11 mouse cellular contexts compared by ENCODE assay signal in genomic region chr9:114547643-114548077, GRCm38 (mm10). TPM values are rescaled to one million over a fixed set of nuclear protein-coding genes. Genes with fewer than 3 reads are reported as not detected.
DNase-seq lines count a peak whose midpoint lies in the region; ATAC-seq lines count a peak whose summit lies in the region.
"Had no signal": no experiment of that assay in that cellular context is flagged by ENCODE, and none has a peak within 500 bp of the region (broad histone marks: within the 10 kb centered on the region; RNA-seq: fewer than 3 reads in every experiment).

No protein-coding gene starts in this region.

- ATAC-seq in hindbrain, embryonic 12.5 days (ENCODE audit: low FRiP score) = 0 out of 2 replicates have a peak, but pooled peaks have one; percentile 20
- no peak for ATAC-seq in hindbrain, embryonic 14.5 days (ENCODE audit: low FRiP score)
- peak; percentile 65 for ATAC-seq in kidney, embryonic 15.5 days (replicated peaks; ENCODE audit: low FRiP score)
- peak; percentile 59 for ATAC-seq in liver, embryonic 15.5 days (ENCODE audit: insufficient read depth)
- ATAC-seq in neural tube, embryonic 15.5 days (ENCODE audit: low FRiP score) = no peak
- no peak for ATAC-seq in heart, embryonic 12.5 days (ENCODE audit: insufficient number of reproducible peaks, low FRiP score)

- no peak overlapping the region for H3K9ac ChIP-seq in hindbrain, embryonic 12.5 days
- H3K9ac ChIP-seq in hindbrain, embryonic 14.5 days = no peak overlapping the region
- H3K9ac ChIP-seq in kidney, embryonic 15.5 days = no peak overlapping the region
- no peak overlapping the region for H3K9ac ChIP-seq in liver, embryonic 15.5 days
- H3K9ac ChIP-seq in neural tube, embryonic 15.5 days (replicated peaks) = no peak overlapping the region
- H3K9ac ChIP-seq in heart, embryonic 12.5 days = no peak overlapping the region
- H3K9ac ChIP-seq: embryonic facial prominence, embryonic 12.5 days had no signal

- H3K27ac ChIP-seq in hindbrain, embryonic 12.5 days = no peak overlapping the region
- no peak overlapping the region for H3K27ac ChIP-seq in hindbrain, embryonic 14.5 days
- H3K27ac ChIP-seq in kidney, embryonic 15.5 days = peak overlapping the region; percentile 81
- peak overlapping the region; percentile 67 for H3K27ac ChIP-seq in liver, embryonic 15.5 days (replicated peaks)
- H3K27ac ChIP-seq in neural tube, embryonic 15.5 days (replicated peaks) = no peak overlapping the region
- no peak overlapping the region for H3K27ac ChIP-seq in heart, embryonic 12.5 days (ENCODE audit: poor library complexity, severe bottlenecking)
- H3K27ac ChIP-seq: embryonic facial prominence, embryonic 12.5 days had no signal

- H3K4me3 ChIP-seq in hindbrain, embryonic 12.5 days = no peak overlapping the region
- no peak overlapping the region for H3K4me3 ChIP-seq in hindbrain, embryonic 14.5 days (replicated peaks; ENCODE audit: low read length)
- H3K4me3 ChIP-seq in kidney, embryonic 15.5 days (replicated peaks) = no peak overlapping the region
- H3K4me3 ChIP-seq in liver, embryonic 15.5 days (replicated peaks) = no peak overlapping the region
- no peak overlapping the region for H3K4me3 ChIP-seq in neural tube, embryonic 15.5 days (replicated peaks)
- H3K4me3 ChIP-seq in heart, embryonic 12.5 days = no peak overlapping the region
- H3K4me3 ChIP-seq: embryonic facial prominence, embryonic 12.5 days had no signal

- H3K4me1 ChIP-seq in hindbrain, embryonic 12.5 days = peaks cover 47% of the 10 kb centered on the region
- peaks cover 6% of the 10 kb centered on the region for H3K4me1 ChIP-seq in hindbrain, embryonic 14.5 days (replicated peaks; ENCODE audit: control insufficient read depth, insufficient read depth, low read length)
- H3K4me1 ChIP-seq in kidney, embryonic 15.5 days = peaks cover 75% of the 10 kb centered on the region
- peaks cover 52% of the 10 kb centered on the region for H3K4me1 ChIP-seq in liver, embryonic 15.5 days (replicated peaks)
- peaks cover 22% of the 10 kb centered on the region for H3K4me1 ChIP-seq in neural tube, embryonic 15.5 days
- peaks cover 52% of the 10 kb centered on the region for H3K4me1 ChIP-seq in heart, embryonic 12.5 days (replicated peaks)

- no peaks in the 10 kb centered on the region for H3K27me3 ChIP-seq in hindbrain, embryonic 12.5 days
- H3K27me3 ChIP-seq in hindbrain, embryonic 14.5 days (ENCODE audit: control insufficient read depth, insufficient read depth, low read length) = no peaks in the 10 kb centered on the region
- no peaks in the 10 kb centered on the region for H3K27me3 ChIP-seq in kidney, embryonic 15.5 days
- H3K27me3 ChIP-seq in liver, embryonic 15.5 days = no peaks in the 10 kb centered on the region
- H3K27me3 ChIP-seq in neural tube, embryonic 15.5 days (replicated peaks) = 0 out of 2 replicates have a peak, but pooled peaks cover 5% of the 10 kb centered on the region
- no peaks in the 10 kb centered on the region for H3K27me3 ChIP-seq in heart, embryonic 12.5 days (replicated peaks)
- H3K27me3 ChIP-seq: CH12.LX; embryonic facial prominence, embryonic 12.5 days had no signal

- no peaks in the 10 kb centered on the region for H3K9me3 ChIP-seq in hindbrain, embryonic 12.5 days (replicated peaks)
- no peaks in the 10 kb centered on the region for H3K9me3 ChIP-seq in hindbrain, embryonic 14.5 days (ENCODE audit: control insufficient read depth, low read length)
- H3K9me3 ChIP-seq in kidney, embryonic 15.5 days (replicated peaks) = no peaks in the 10 kb centered on the region
- no peaks in the 10 kb centered on the region for H3K9me3 ChIP-seq in liver, embryonic 15.5 days (replicated peaks)
- H3K9me3 ChIP-seq in neural tube, embryonic 15.5 days (replicated peaks) = no peaks in the 10 kb centered on the region
- no peaks in the 10 kb centered on the region for H3K9me3 ChIP-seq in heart, embryonic 12.5 days (replicated peaks)
- H3K9me3 ChIP-seq: embryonic facial prominence, embryonic 12.5 days had no signal

- DNase-seq in hindbrain, embryonic 14.5 days (ENCODE audit: low spot score) = no peak
- DNase-seq in R1 (ENCODE audit: low read depth, low spot score) = peak; percentile 72
- DNase-seq in gastrocnemius, postnatal 14 days = no peak

- no peaks in the 10 kb centered on the region for H3K36me3 ChIP-seq in hindbrain, embryonic 12.5 days
- no peaks in the 10 kb centered on the region for H3K36me3 ChIP-seq in hindbrain, embryonic 14.5 days (replicated peaks; ENCODE audit: control insufficient read depth, insufficient read depth)
- no peaks in the 10 kb centered on the region for H3K36me3 ChIP-seq in kidney, embryonic 15.5 days
- H3K36me3 ChIP-seq in liver, embryonic 15.5 days (replicated peaks) = no peaks in the 10 kb centered on the region
- H3K36me3 ChIP-seq in neural tube, embryonic 15.5 days = no peaks in the 10 kb centered on the region
- H3K36me3 ChIP-seq in heart, embryonic 12.5 days = no peaks in the 10 kb centered on the region
- H3K36me3 ChIP-seq: embryonic facial prominence, embryonic 12.5 days had no signal

- H3K4me2 ChIP-seq in hindbrain, embryonic 12.5 days (replicated peaks) = no peak overlapping the region
- H3K4me2 ChIP-seq in hindbrain, embryonic 14.5 days (replicated peaks) = no peak overlapping the region
- H3K4me2 ChIP-seq in kidney, embryonic 15.5 days = peak overlapping the region; percentile 22; the same call in 1 of the 2 replicates
- H3K4me2 ChIP-seq in liver, embryonic 15.5 days = no peak overlapping the region
- H3K4me2 ChIP-seq in neural tube, embryonic 15.5 days = no peak overlapping the region
- no peak overlapping the region for H3K4me2 ChIP-seq in heart, embryonic 12.5 days
- H3K4me2 ChIP-seq: embryonic facial prominence, embryonic 12.5 days had no signal

- 23% methylated on average over 6 of the region's 6 CpGs for WGBS in hindbrain, embryonic 12.5 days
- 36% methylated on average over 6 of the region's 6 CpGs for WGBS in hindbrain, embryonic 14.5 days
- 35% methylated on average over 6 of the region's 6 CpGs for WGBS in kidney, embryonic 15.5 days
- WGBS in liver, embryonic 15.5 days (ENCODE audit: insufficient replicate concordance) = 58% methylated on average over 6 of the region's 6 CpGs
- WGBS in neural tube, embryonic 15.5 days = 34% methylated on average over 6 of the region's 6 CpGs
- WGBS in heart, embryonic 12.5 days = 63% methylated on average over 6 of the region's 6 CpGs

- intact Hi-C loops in gastrocnemius, postnatal 14 days (cut with DNase I; ENCODE audit: low total_unique reads) = no loop called here

RNA-seq across cellular contexts. Expression of gene Trim71, which starts 16.5 kb away (rescaled TPM):
- 1.2 and 1.3 TPM in 2 replicates for polyA plus RNA-seq in hindbrain, embryonic 12.5 days (2016; fragmentation: Nextera tagmentation; extraction: Ambion mirVana)
- polyA plus RNA-seq in hindbrain, embryonic 14.5 days (2014; fragmentation: Nextera tagmentation; extraction: Ambion mirVana) = 0.29 and 0.31 TPM in 2 replicates
- 0.87 and 1.00 TPM in 2 replicates for polyA plus RNA-seq in kidney, embryonic 15.5 days (2015; fragmentation: Nextera tagmentation; extraction: Ambion mirVana)
- polyA plus RNA-seq in liver, embryonic 15.5 days (2015; fragmentation: Nextera tagmentation; extraction: Ambion mirVana) = 0.86 TPM in 2 replicates
- polyA plus RNA-seq in neural tube, embryonic 15.5 days (2015; fragmentation: Nextera tagmentation; extraction: Ambion mirVana) = 0.35 and 0.54 TPM in 2 replicates
- polyA plus RNA-seq in heart, embryonic 12.5 days (2016; fragmentation: Nextera tagmentation; extraction: Ambion mirVana) = 0.40 and 0.63 TPM in 2 replicates
- not detected for total RNA-seq in gastrocnemius, postnatal 14 days (2021)

RNA-seq across cellular contexts. Expression of gene C130032M10Rik, which starts 32.2 kb away (rescaled TPM):
- polyA plus RNA-seq in hindbrain, embryonic 12.5 days (2016; fragmentation: Nextera tagmentation; extraction: Ambion mirVana) = 0.31 and 0.46 TPM in 2 replicates
- polyA plus RNA-seq in hindbrain, embryonic 14.5 days (2014; fragmentation: Nextera tagmentation; extraction: Ambion mirVana) = not detected in 2 replicates
- 0.58 and 0.62 TPM in 2 replicates for polyA plus RNA-seq in kidney, embryonic 15.5 days (2015; fragmentation: Nextera tagmentation; extraction: Ambion mirVana)
- polyA plus RNA-seq in liver, embryonic 15.5 days (2015; fragmentation: Nextera tagmentation; extraction: Ambion mirVana) = not detected in 2 replicates
- polyA plus RNA-seq in neural tube, embryonic 15.5 days (2015; fragmentation: Nextera tagmentation; extraction: Ambion mirVana) = not detected in 2 replicates
- 0.64 and 1.3 TPM in 2 replicates for polyA plus RNA-seq in heart, embryonic 12.5 days (2016; fragmentation: Nextera tagmentation; extraction: Ambion mirVana)
- total RNA-seq in gastrocnemius, postnatal 14 days (2021) = not detected
- total RNA-seq: CH12.LX; layer of hippocampus, adult 8-10 months had no signal

RNA-seq across cellular contexts. Expression of gene Ccr4, which starts 42.9 kb away (rescaled TPM):
- not detected in 2 replicates for polyA plus RNA-seq in hindbrain, embryonic 12.5 days (2016; fragmentation: Nextera tagmentation; extraction: Ambion mirVana)
- polyA plus RNA-seq in hindbrain, embryonic 14.5 days (2014; fragmentation: Nextera tagmentation; extraction: Ambion mirVana) = not detected in 2 replicates
- polyA plus RNA-seq in kidney, embryonic 15.5 days (2015; fragmentation: Nextera tagmentation; extraction: Ambion mirVana) = 0.55 and 0.78 TPM in 2 replicates
- polyA plus RNA-seq in liver, embryonic 15.5 days (2015; fragmentation: Nextera tagmentation; extraction: Ambion mirVana) = not detected in 2 replicates
- polyA plus RNA-seq in neural tube, embryonic 15.5 days (2015; fragmentation: Nextera tagmentation; extraction: Ambion mirVana) = 0.84 TPM in 1 of 2 replicates, not detected in the other
- polyA plus RNA-seq in heart, embryonic 12.5 days (2016; fragmentation: Nextera tagmentation; extraction: Ambion mirVana) = not detected in 2 replicates
- not detected for total RNA-seq in gastrocnemius, postnatal 14 days (2021)
- total RNA-seq: layer of hippocampus, adult 8-10 months had no signal
- polyA plus RNA-seq: embryonic facial prominence, embryonic 12.5 days had no signal

Comparison
In these comparisons a context has a peak if more than half of its experiments do, and no peak if none do; other contexts are left out.
1. ATAC-seq: peak in hindbrain, embryonic 12.5 days (single experiment), kidney, embryonic 15.5 days (single experiment) and liver, embryonic 15.5 days (single experiment); none in hindbrain, embryonic 14.5 days (single experiment), neural tube, embryonic 15.5 days (single experiment) and heart, embryonic 12.5 days (single experiment).
2. H3K27ac ChIP-seq: peak in kidney, embryonic 15.5 days (single experiment) and liver, embryonic 15.5 days (single experiment); none in hindbrain, embryonic 12.5 days (single experiment), hindbrain, embryonic 14.5 days (single experiment), neural tube, embryonic 15.5 days (single experiment) and heart, embryonic 12.5 days (single experiment).